Mouse (Mus musculus) MEL (cell line): ENCODE data around the gene Zbtb14. TPM values are rescaled to one million over a fixed set of nuclear protein-coding genes. Genes with fewer than 3 reads are reported as not detected.

Source experiments
- DNase-seq: peaks from one replicate; pipeline ENCODE4 v3.0.0; 2011; ENCODE audit warnings: low read depth, low spot score
- H3K27ac ChIP-seq: 2 replicates; pipeline ENCODE4 v1.5.1; 2012; ENCODE audit warnings: low read depth, mild to moderate bottlenecking, control low read depth, low read length, moderate library complexity; ENCODE audit not compliant: control insufficient read depth
- H3K27me3 ChIP-seq, 2 experiments: fragments of 150-350 bp in 1 of 2; sonication (generic) in 1 of 2; 2 replicates each; pipeline ENCODE4 v1.6.1; 2012; ENCODE audit warnings: low read length in 2 of 2, mild to moderate bottlenecking in 2 of 2, improper control_type of control experiment in 1 of 2, moderate library complexity in 1 of 2; ENCODE audit not compliant: insufficient read depth in 2 of 2, control insufficient read depth in 1 of 2
- H3K36me3 ChIP-seq, 2 experiments: 2 replicates each; pipeline ENCODE4 v1.6.1; 2012 to 2014; ENCODE audit warnings: low read length in 2 of 2, improper control_type of control experiment in 1 of 2, inconsistent platforms in 1 of 2, mild to moderate bottlenecking in 1 of 2; ENCODE audit not compliant: insufficient read depth in 2 of 2, control insufficient read depth in 1 of 2
- H3K4me1 ChIP-seq, 2 experiments: fragments of 150-350 bp in 1 of 2; sonication (generic) in 1 of 2; 2 replicates each; pipeline ENCODE4 v1.6.1; 2012; ENCODE audit warnings: low read length in 2 of 2, improper control_type of control experiment in 1 of 2, mild to moderate bottlenecking in 1 of 2; ENCODE audit not compliant: insufficient read depth in 2 of 2, control insufficient read depth in 1 of 2
- H3K4me3 ChIP-seq, 2 experiments: fragments of 150-350 bp in 1 of 2; sonication (generic) in 1 of 2; 2 replicates each; pipeline ENCODE4 v1.5.1; 2012; ENCODE audit warnings: low read depth in 2 of 2, low read length in 2 of 2, mild to moderate bottlenecking in 2 of 2, moderate library complexity in 2 of 2, control low read depth in 1 of 2, improper control_type of control experiment in 1 of 2; ENCODE audit not compliant: control insufficient read depth in 1 of 2, insufficient read depth in 1 of 2
- H3K79me2 ChIP-seq: 2 replicates; pipeline ENCODE4 v1.6.1; 2012; ENCODE audit warnings: mild to moderate bottlenecking, low read length, moderate library complexity; ENCODE audit not compliant: control insufficient read depth, poor library complexity, insufficient read depth
- H3K9ac ChIP-seq: 2 replicates; pipeline ENCODE4 v1.6.1; 2012; ENCODE audit warnings: low read depth, mild to moderate bottlenecking, control low read depth, low read length, moderate library complexity; ENCODE audit not compliant: control insufficient read depth, poor library complexity, severe bottlenecking
- H3K9me3 ChIP-seq: fragments of 150-350 bp; sonication (generic); replicated peaks from 2 replicates; pipeline ENCODE4 v1.6.1; 2012; ENCODE audit warnings: mild to moderate bottlenecking, low read length, improper control_type of control experiment, moderate library complexity; ENCODE audit not compliant: insufficient read depth
- CHD1 ChIP-seq: IDR thresholded peaks from 2 replicates; pipeline ENCODE4 v1.6.1; 2012; ENCODE audit warnings: low read depth, mild to moderate bottlenecking, inconsistent platforms, low read length, improper control_type of control experiment
- CHD2 ChIP-seq: IDR thresholded peaks from 2 replicates; pipeline ENCODE4 v1.6.1; 2011; ENCODE audit warnings: low read length, improper control_type of control experiment
- CTCF ChIP-seq, 3 experiments: IDR thresholded peaks in 2 of 3; conservative IDR thresholded peaks in 1 of 3; 2 replicates each; pipeline ENCODE4 v1.5.1; 2011 to 2012; ENCODE audit warnings: low read length in 3 of 3, low read depth in 2 of 3, mild to moderate bottlenecking in 2 of 3, improper control_type of control experiment in 1 of 3, inconsistent platforms in 1 of 3, mixed read lengths in 1 of 3, moderate library complexity in 1 of 3; ENCODE audit not compliant: control insufficient read depth in 1 of 3, insufficient read depth in 1 of 3, poor library complexity in 1 of 3, severe bottlenecking in 1 of 3
- E2F4 ChIP-seq: IDR thresholded peaks from 2 replicates; pipeline ENCODE4 v1.6.1; 2011; ENCODE audit warnings: low read depth, low read length, improper control_type of control experiment, borderline replicate concordance
- ELF1 ChIP-seq: IDR thresholded peaks from 2 replicates; pipeline ENCODE4 v1.6.1; 2014; ENCODE audit warnings: low read depth, mild to moderate bottlenecking, inconsistent platforms, low read length, improper control_type of control experiment, moderate library complexity
- EP300 ChIP-seq, 2 experiments: IDR thresholded peaks; 2 replicates each; pipeline ENCODE4 v1.6.1; 2011; ENCODE audit warnings: improper control_type of control experiment in 2 of 2, low read length in 2 of 2, low read depth in 1 of 2, mild to moderate bottlenecking in 1 of 2
- ETS1 ChIP-seq: IDR thresholded peaks from 2 replicates; pipeline ENCODE4 v1.6.1; 2012; ENCODE audit warnings: low read depth, mild to moderate bottlenecking, inconsistent platforms, low read length, improper control_type of control experiment, moderate library complexity
- GABPA ChIP-seq: IDR thresholded peaks from 2 replicates; pipeline ENCODE4 v1.6.1; 2012; ENCODE audit warnings: low read depth, mild to moderate bottlenecking, inconsistent platforms, low read length, improper control_type of control experiment, moderate library complexity
- GATA1 ChIP-seq: IDR thresholded peaks from 2 replicates; pipeline ENCODE4 v1.6.1; 2011; ENCODE audit warnings: low read depth, low read length, improper control_type of control experiment
- HCFC1 ChIP-seq: IDR thresholded peaks from 2 replicates; pipeline ENCODE4 v1.6.1; 2012; ENCODE audit warnings: low read depth, mild to moderate bottlenecking, inconsistent platforms, low read length, improper control_type of control experiment, moderate library complexity
- JUND ChIP-seq: IDR thresholded peaks from 2 replicates; pipeline ENCODE4 v1.6.1; 2011; ENCODE audit warnings: low read depth, mild to moderate bottlenecking, improper control_type of control experiment, low read length
- KAT2A ChIP-seq: conservative IDR thresholded peaks from 2 replicates; pipeline ENCODE4 v1.6.1; 2012; ENCODE audit warnings: low read depth, low read length, improper control_type of control experiment, inconsistent platforms
- MAZ ChIP-seq: IDR thresholded peaks from 2 replicates; pipeline ENCODE4 v1.6.1; 2012; ENCODE audit warnings: low read depth, mild to moderate bottlenecking, inconsistent platforms, low read length, improper control_type of control experiment
- MYC ChIP-seq: IDR thresholded peaks from 2 replicates; pipeline ENCODE4 v1.6.1; 2011; ENCODE audit warnings: low read depth, mild to moderate bottlenecking, low read length, improper control_type of control experiment, moderate library complexity
- NELFE ChIP-seq: IDR thresholded peaks from 2 replicates; pipeline ENCODE4 v1.6.1; 2011; ENCODE audit warnings: low read depth, low read length, improper control_type of control experiment
- POLR2A ChIP-seq, 2 experiments: IDR thresholded peaks; 2 replicates each; pipeline ENCODE4 v1.6.1; 2011 to 2012; ENCODE audit warnings: low read length in 2 of 2, mild to moderate bottlenecking in 2 of 2, control low read depth in 1 of 2, improper control_type of control experiment in 1 of 2, low read depth in 1 of 2, moderate library complexity in 1 of 2; ENCODE audit not compliant: control insufficient read depth in 1 of 2, insufficient read depth in 1 of 2, poor library complexity in 1 of 2
- POLR2AphosphoS2 ChIP-seq: IDR thresholded peaks from 2 replicates; pipeline ENCODE4 v1.6.1; 2011; ENCODE audit warnings: low read length, improper control_type of control experiment
- RAD21 ChIP-seq: IDR thresholded peaks from 2 replicates; pipeline ENCODE4 v1.6.1; 2011; ENCODE audit warnings: mild to moderate bottlenecking, low read depth, low read length, improper control_type of control experiment
- RCOR1 ChIP-seq: IDR thresholded peaks from 2 replicates; pipeline ENCODE4 v1.6.1; 2012; ENCODE audit warnings: low read depth, mild to moderate bottlenecking, inconsistent platforms, low read length, improper control_type of control experiment
- TAL1 ChIP-seq: IDR thresholded peaks from 2 replicates; pipeline ENCODE4 v1.6.1; 2012; ENCODE audit warnings: mild to moderate bottlenecking, inconsistent platforms, low read length, moderate library complexity, mixed read lengths
- TBP ChIP-seq: IDR thresholded peaks from 2 replicates; pipeline ENCODE4 v1.8.0; 2011; ENCODE audit warnings: low read depth, low read length, improper control_type of control experiment
- TCF12 ChIP-seq: IDR thresholded peaks from 2 replicates; pipeline ENCODE4 v1.6.1; 2014; ENCODE audit warnings: low read depth, mild to moderate bottlenecking, inconsistent platforms, low read length, improper control_type of control experiment, moderate library complexity
- USF1 ChIP-seq: IDR thresholded peaks from 2 replicates; pipeline ENCODE4 v1.6.1; 2014; ENCODE audit warnings: low read depth, mild to moderate bottlenecking, inconsistent platforms, low read length, improper control_type of control experiment, moderate library complexity
- ZC3H11A ChIP-seq: IDR thresholded peaks from 2 replicates; pipeline ENCODE4 v1.6.1; 2012; ENCODE audit warnings: low read depth, mild to moderate bottlenecking, inconsistent platforms, low read length, improper control_type of control experiment
- ZKSCAN1 ChIP-seq: IDR thresholded peaks from 2 replicates; pipeline ENCODE4 v1.6.1; 2012; ENCODE audit warnings: low read depth, mild to moderate bottlenecking, inconsistent platforms, low read length, improper control_type of control experiment, moderate library complexity
- ZMIZ1 ChIP-seq: IDR thresholded peaks from 2 replicates; pipeline ENCODE4 v1.6.1; 2012; ENCODE audit warnings: low read depth, mild to moderate bottlenecking, inconsistent platforms, low read length, improper control_type of control experiment, moderate library complexity
- ZNF384 ChIP-seq: IDR thresholded peaks from 2 replicates; pipeline ENCODE4 v1.6.1; 2012; ENCODE audit warnings: low read depth, mild to moderate bottlenecking, inconsistent platforms, low read length, improper control_type of control experiment
- polyA plus RNA-seq, 2 experiments: library from polyadenylated mRNA; stranded (reverse) in 1 of 2; unstranded in 1 of 2; fragments of >175 nt in 1 of 2; fragments of >200 nt in 1 of 2; gene quantifications; 2 replicates each; pipeline versions ENCODE4 v1.2.1 to v1.2.4; 2012; ENCODE audit warnings: low replicate concordance in 2 of 2, low read depth in 1 of 2; ENCODE audit not compliant: insufficient read length in 2 of 2, insufficient read depth in 1 of 2, missing spikeins in 1 of 2
- total RNA-seq: library from RNA; depleted of rRNA; stranded (reverse); fragments of 300-350 nt; gene quantifications from 2 replicates; pipeline ENCODE4 v1.2.3, GENCODE M21; 2012

Gene Zbtb14
- total and polyA plus RNA-seq, 3 experiments, result 8.7 to 11.9 TPM; not detected in 1

GRCm38 (mm10) chr17:69401146-69401545, 18.3 kb downstream of the Zbtb14 start (continued):
- no peak for TF ChIP-seq USF1
- TF ChIP-seq CHD2, result no peak
- TF ChIP-seq, all 39 proteins: peak for 11

- peaks cover 2 to 4% of the 10 kb centered on the region in 2 experiments; a peak in 1 of 4 replicates for H3K4me1 ChIP-seq
- peak overlapping the region; percentile 90 for H3K27ac ChIP-seq
- H3K36me3 ChIP-seq, result peaks cover 0 to 16% of the 10 kb centered on the region in 2 experiments; a peak in 2 of 4 replicates
- H3K27me3 ChIP-seq, result no peaks in the 10 kb centered on the region
- DNase-seq, result peak; percentile 71
- TF ChIP-seq ZNF384, result peak; percentile 64
- TF ChIP-seq JUND, result no peak
- 0 out of 2 replicates have a peak, but pooled peaks have one; percentile 18 for TF ChIP-seq NELFE
- TF ChIP-seq RAD21, result no peak
- TF ChIP-seq GATA1, result peak; percentile 87
- peak; percentile 75; the same call in 1 of the 2 replicates for TF ChIP-seq MYC
- peak; percentile 65; the same call in 1 of the 2 replicates for TF ChIP-seq ELF1
- TF ChIP-seq GABPA, result no peak
- TF ChIP-seq MAZ, result no peak
- TF ChIP-seq TBP, result peak; percentile 43; the same call in 1 of the 2 replicates
- TF ChIP-seq HCFC1, result peak; percentile 62; the same call in 1 of the 2 replicates
- peak in 1 of 2 experiments; percentile 51; a peak in 1 of 4 replicates for TF ChIP-seq EP300 (IDR thresholded peaks at IDR 0.05; ENCODE audit: low read depth in 1 of 2, low read length in 2 of 2)
- H3K79me2 ChIP-seq, result peaks cover 18% of the 10 kb centered on the region
- peak overlapping the region; percentile 94 for H3K9ac ChIP-seq
- no peaks in the 10 kb centered on the region for H3K9me3 ChIP-seq
- peak overlapping the region; percentile 87 to 90 for H3K4me3 ChIP-seq
Observed at GRCm38 (mm10) chr17:69416163-69416562, 33.3 kb downstream of the Zbtb14 start.

GRCm38 (mm10) chr17:69416920-69417661, 34.2 kb downstream of the Zbtb14 start:
- peak; percentile 95 for DNase-seq
- Histone ChIP-seq H3K4me3 (peak overlapping the region; percentile 87 to 90), H3K36me3 (peaks cover 0 to 16% of the 10 kb centered on the region in 2 experiments; a peak in 2 of 4 replicates), H3K27ac (peak overlapping the region; percentile 90), H3K9ac (peak overlapping the region; percentile 94), H3K79me2 (peaks cover 18% of the 10 kb centered on the region), H3K9me3 (no peaks in the 10 kb centered on the region), H3K4me1 (peaks cover 2 to 4% of the 10 kb centered on the region in 2 experiments; a peak in 1 of 4 replicates), H3K27me3 (no peaks in the 10 kb centered on the region)
- peak; percentile 68 to 98; a peak in 3 of 4 replicates for TF ChIP-seq POLR2A (IDR thresholded peaks at IDR 0.05; ENCODE audit: control insufficient read depth in 1 of 2, insufficient read depth in 1 of 2, low read depth in 1 of 2, low read length in 2 of 2, poor library complexity in 1 of 2)
- TF ChIP-seq ZMIZ1, result peak; percentile 95
- no peak for TF ChIP-seq GABPA
- no peak for TF ChIP-seq JUND
- no peak for TF ChIP-seq RAD21
- TF ChIP-seq TAL1, result no peak
- TF ChIP-seq ZKSCAN1, result no peak
- peak in 1 of 2 experiments; percentile 30; a peak in 1 of 4 replicates for TF ChIP-seq EP300 (IDR thresholded peaks at IDR 0.05; ENCODE audit: low read depth in 1 of 2, low read length in 2 of 2)
- TF ChIP-seq POLR2AphosphoS2, result peak; percentile 95
- no peak for TF ChIP-seq RCOR1
- TF ChIP-seq ETS1, result no peak; the same call in 1 of the 2 replicates
- no peak for TF ChIP-seq CHD1
- TF ChIP-seq ZC3H11A, result no peak
- no peak for TF ChIP-seq CTCF (IDR thresholded peaks at IDR 0.05 in 2 of 3, conservative IDR thresholded peaks at IDR 0.05 in 1 of 3; ENCODE audit: control insufficient read depth in 1 of 3, insufficient read depth in 1 of 3, low read depth in 2 of 3, low read length in 3 of 3, poor library complexity in 1 of 3, severe bottlenecking in 1 of 3)
- TF ChIP-seq USF1, result 0 out of 2 replicates have a peak, but pooled peaks have one; percentile 25
- TF ChIP-seq NELFE, result peak; percentile 96
- peak; percentile 70 for TF ChIP-seq TCF12
- peak; percentile 98 for TF ChIP-seq ELF1
- peak; percentile 87 for TF ChIP-seq MYC
- TF ChIP-seq TBP, result peak; percentile 85
- TF ChIP-seq KAT2A, result peak; percentile 71
- TF ChIP-seq E2F4, result no peak
